Mouse (Mus musculus) effector memory CD4-positive, alpha-beta T cell, adult 7 months (primary cell): ENCODE measurements around the gene Psmd10. TPM values are rescaled to one million over a fixed set of nuclear protein-coding genes. Genes with fewer than 3 reads are reported as not detected.

Experiments
- polyA plus RNA-seq: library from polyadenylated mRNA; unstranded; fragments of 100-300 nt; shearing (Covaris generic); gene quantifications from one replicate; pipeline ENCODE4 v1.2.1, GENCODE M21; 2017

Psmd10 gene
- 31.7 TPM for polyA plus RNA-seq

GRCm38 (mm10) chrX:140956272-140956940 lies at the start of gene Psmd10, which contains the start of gene Atg4a:
Gene Psmd10, minus strand, starts transcription at chrX:140956728.
Gene Atg4a, plus strand, starts transcription at chrX:140956907.

GRCm38 (mm10) chrX:140907360-140907759 lies 49.2 kb downstream of the Psmd10 start, which contains the start of gene Vsig1:
Gene Vsig1, plus strand, starts transcription at chrX:140907608.

Other genes starting within 250 kb of the Psmd10 start
- 0.35 TPM for gene Tex13b, start 143.3 kb downstream of the Psmd10 start, polyA plus RNA-seq
- not detected for gene Vsig1, start 49.1 kb downstream of the Psmd10 start, polyA plus RNA-seq
- 31.9 TPM for gene Atg4a, start 179 bp upstream of the Psmd10 start, polyA plus RNA-seq